Mouse (Mus musculus) liver, adult 2 months (tissue): ENCODE measurements at regions not wholly inside any gene's neighbourhood (a gene's known extent, or its start where the extent isn't known, plus 50 kb on each side); places are given as distances from the start of the nearest gene placed in this dataset.

Source experiments
- CTCF ChIP-seq: fragments of 200-500 bp; IDR thresholded peaks from 2 replicates; pipeline ENCODE4 v1.5.1; 2011; ENCODE audit warnings: low read depth, low read length, control low read depth
- POLR2A ChIP-seq: fragments of 200-500 bp; IDR thresholded peaks from 2 replicates; pipeline ENCODE4 v1.6.1; 2011; ENCODE audit warnings: low read length, control low read depth; ENCODE audit not compliant: insufficient read depth; ENCODE audit errors: extremely low read depth

DNA sequence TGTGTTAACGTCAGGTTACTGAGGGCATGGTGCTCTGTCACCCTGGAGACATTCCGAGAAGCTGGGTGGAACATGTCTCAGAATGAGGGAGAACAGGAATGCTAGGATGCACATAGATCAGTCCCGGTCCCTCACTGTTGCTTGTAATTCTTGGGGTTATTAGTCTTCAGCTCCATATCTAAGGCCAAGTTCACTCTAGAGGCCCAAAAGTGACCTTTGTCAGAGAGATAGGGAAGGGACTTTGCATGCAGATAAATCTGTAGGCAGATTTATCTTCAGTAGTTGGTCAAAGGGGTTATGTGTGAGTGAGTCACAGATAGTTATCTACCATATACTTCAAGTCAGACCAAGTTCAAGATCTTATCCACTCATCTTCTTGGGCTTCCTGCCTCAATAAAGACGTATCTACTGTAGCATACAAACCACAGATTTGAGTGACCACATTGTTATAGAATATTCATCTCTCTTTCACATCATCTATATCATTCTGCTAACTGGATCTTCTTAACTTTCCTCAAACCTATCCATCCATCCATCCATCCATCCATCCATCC lies 58.4 kb upstream of the Slc35f5 start:
- TF ChIP-seq CTCF: no peak
- no peak for TF ChIP-seq POLR2A
